ENCODE assay signal across 22 mouse cellular contexts in the genomic region with DNA sequence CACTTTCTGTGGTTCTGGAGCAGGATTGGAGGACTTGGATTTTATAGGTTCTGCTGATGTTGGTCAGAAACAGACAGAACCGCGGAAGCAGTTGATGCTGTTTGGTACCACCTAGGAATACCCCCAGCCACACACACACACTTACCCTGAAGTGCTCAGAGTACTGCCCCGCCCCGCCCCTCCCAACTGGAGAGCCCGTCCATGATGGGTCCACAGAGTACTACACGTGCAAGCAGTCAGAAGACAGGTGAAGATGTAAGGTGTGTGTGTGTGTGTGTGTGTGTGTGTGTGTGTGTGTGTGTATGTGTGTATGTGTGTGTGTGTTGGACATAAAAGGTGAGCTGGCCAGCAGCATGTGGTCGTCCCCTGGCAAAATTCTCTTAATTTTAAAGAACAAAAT. TPM values are rescaled to one million over a fixed set of nuclear protein-coding genes. Genes with fewer than 3 reads are reported as not detected.
DNase-seq lines count a peak whose midpoint lies in the region; ATAC-seq and TF ChIP-seq lines count a peak whose summit lies in the region.
"Had no signal": no experiment of that assay in that cellular context is flagged by ENCODE, and none has a peak within 500 bp of the region (broad histone marks: within the 10 kb centered on the region; RNA-seq: fewer than 3 reads in every experiment).

No protein-coding gene starts in this region.

- no peaks in the 10 kb centered on the region for H3K9me3 ChIP-seq in forebrain, embryonic 14.5 days (replicated peaks; ENCODE audit: control insufficient read depth, low read length)
- no peaks in the 10 kb centered on the region for H3K9me3 ChIP-seq in forebrain, postnatal 0 days (ENCODE audit: low read length)
- no peaks in the 10 kb centered on the region for H3K9me3 ChIP-seq in hindbrain, postnatal 0 days (ENCODE audit: low read length)
- H3K9me3 ChIP-seq in hindbrain, embryonic 14.5 days (ENCODE audit: control insufficient read depth, low read length) = no peaks in the 10 kb centered on the region
- H3K9me3 ChIP-seq in forebrain, embryonic 15.5 days = no peaks in the 10 kb centered on the region
- H3K9me3 ChIP-seq: embryonic facial prominence, embryonic 12.5 days; embryonic facial prominence, embryonic 15.5 days; heart, embryonic 10.5 days; heart, embryonic 15.5 days had no signal

- H3K36me3 ChIP-seq in forebrain, embryonic 14.5 days (ENCODE audit: control insufficient read depth, insufficient read depth, low read length) = no peaks in the 10 kb centered on the region
- no peaks in the 10 kb centered on the region for H3K36me3 ChIP-seq in forebrain, postnatal 0 days (ENCODE audit: insufficient read depth)
- no peaks in the 10 kb centered on the region for H3K36me3 ChIP-seq in hindbrain, postnatal 0 days (ENCODE audit: insufficient read depth, low read length)
- no peaks in the 10 kb centered on the region for H3K36me3 ChIP-seq in hindbrain, embryonic 14.5 days (replicated peaks; ENCODE audit: control insufficient read depth, insufficient read depth)
- H3K36me3 ChIP-seq in forebrain, embryonic 15.5 days = no peaks in the 10 kb centered on the region
- H3K36me3 ChIP-seq: embryonic facial prominence, embryonic 12.5 days; embryonic facial prominence, embryonic 15.5 days; heart, embryonic 15.5 days; hindbrain, embryonic 10.5 days had no signal

- H3K27me3 ChIP-seq in cerebellum, adult 2 months (ENCODE audit: control insufficient read depth, insufficient read depth, low read length) = no peaks in the 10 kb centered on the region
- no peaks in the 10 kb centered on the region for H3K27me3 ChIP-seq in forebrain, embryonic 14.5 days (replicated peaks; ENCODE audit: control insufficient read depth, insufficient read depth, low read length)
- H3K27me3 ChIP-seq in forebrain, postnatal 0 days (ENCODE audit: insufficient read depth, low read length) = no peaks in the 10 kb centered on the region
- H3K27me3 ChIP-seq in hindbrain, postnatal 0 days (ENCODE audit: insufficient read depth, low read length) = no peaks in the 10 kb centered on the region
- no peaks in the 10 kb centered on the region for H3K27me3 ChIP-seq in hindbrain, embryonic 14.5 days (ENCODE audit: control insufficient read depth, insufficient read depth, low read length)
- no peaks in the 10 kb centered on the region for H3K27me3 ChIP-seq in forebrain, embryonic 15.5 days
- H3K27me3 ChIP-seq: embryonic facial prominence, embryonic 12.5 days; embryonic facial prominence, embryonic 15.5 days had no signal

- no peak for ATAC-seq in forebrain, embryonic 14.5 days
- no peak for ATAC-seq in forebrain, postnatal 0 days
- ATAC-seq in hindbrain, postnatal 0 days = no peak
- ATAC-seq in hindbrain, embryonic 14.5 days (ENCODE audit: low FRiP score) = no peak
- no peak for ATAC-seq in forebrain, embryonic 15.5 days (replicated peaks)
- ATAC-seq: activated CD4-positive, CD25-positive, alpha-beta regulatory T cell, adult 4 months; inflammation-experienced regulatory T-cells, adult 6 months had no signal

- peak overlapping the region; percentile 4; the same call in 1 of the 2 replicates for H3K27ac ChIP-seq in cerebellum, adult 2 months (ENCODE audit: insufficient read depth, low read length)
- H3K27ac ChIP-seq in forebrain, embryonic 14.5 days (ENCODE audit: low read depth, low read length) = peak overlapping the region; percentile 91
- H3K27ac ChIP-seq in forebrain, postnatal 0 days (ENCODE audit: low read depth, low read length) = no peak overlapping the region
- H3K27ac ChIP-seq in hindbrain, postnatal 0 days = peak overlapping the region; percentile 62; the same call in 1 of the 2 replicates
- no peak overlapping the region for H3K27ac ChIP-seq in hindbrain, embryonic 14.5 days
- peak overlapping the region; percentile 84 for H3K27ac ChIP-seq in forebrain, embryonic 15.5 days (replicated peaks)
- H3K27ac ChIP-seq: embryonic facial prominence, embryonic 12.5 days; heart, adult 2 months; heart, embryonic 10.5 days; heart, embryonic 15.5 days had no signal

- no peak overlapping the region for H3K4me2 ChIP-seq in forebrain, embryonic 14.5 days (ENCODE audit: low read length)
- no peak overlapping the region for H3K4me2 ChIP-seq in forebrain, postnatal 0 days (ENCODE audit: low read depth)
- no peak overlapping the region for H3K4me2 ChIP-seq in hindbrain, postnatal 0 days (ENCODE audit: low read depth, low read length)
- no peak overlapping the region for H3K4me2 ChIP-seq in hindbrain, embryonic 14.5 days (replicated peaks)
- no peak overlapping the region for H3K4me2 ChIP-seq in forebrain, embryonic 15.5 days (replicated peaks)
- H3K4me2 ChIP-seq: embryonic facial prominence, embryonic 12.5 days; embryonic facial prominence, embryonic 15.5 days; heart, embryonic 15.5 days had no signal

- no peak for DNase-seq in cerebellum, adult 2 months
- no peak for DNase-seq in cerebellum, postnatal 4 days (ENCODE audit: low spot score in 2 of 2)
- no peak for DNase-seq in forebrain, embryonic 14.5 days (ENCODE audit: low spot score)
- DNase-seq in forebrain, postnatal 0 days = no peak
- DNase-seq in hindbrain, postnatal 0 days (ENCODE audit: low spot score) = no peak
- DNase-seq in hindbrain, embryonic 14.5 days (ENCODE audit: low spot score) = no peak
- DNase-seq in kidney, postnatal 25 days = no peak
- DNase-seq: adrenal gland, adult 8-10 months; gastrocnemius, postnatal 10 days; heart, postnatal 10 days; heart, postnatal 36 days; kidney, adult 9 months had no signal

- H3K4me3 ChIP-seq in cerebellum, adult 2 months (replicated peaks; ENCODE audit: insufficient read depth, low read depth, low read length) = no peak overlapping the region
- no peak overlapping the region for H3K4me3 ChIP-seq in forebrain, embryonic 14.5 days (ENCODE audit: low read depth, low read length)
- H3K4me3 ChIP-seq in forebrain, postnatal 0 days (ENCODE audit: low read depth, low read length) = no peak overlapping the region
- no peak overlapping the region for H3K4me3 ChIP-seq in hindbrain, postnatal 0 days (ENCODE audit: low read length)
- H3K4me3 ChIP-seq in hindbrain, embryonic 14.5 days (replicated peaks; ENCODE audit: low read length) = no peak overlapping the region
- H3K4me3 ChIP-seq in forebrain, embryonic 15.5 days = no peak overlapping the region
- H3K4me3 ChIP-seq: embryonic facial prominence, embryonic 12.5 days; embryonic facial prominence, embryonic 15.5 days; heart, adult 2 months; heart, embryonic 10.5 days; heart, embryonic 15.5 days; hindbrain, embryonic 10.5 days had no signal

- no peak overlapping the region for H3K9ac ChIP-seq in forebrain, embryonic 14.5 days (ENCODE audit: low read length)
- H3K9ac ChIP-seq in forebrain, postnatal 0 days = no peak overlapping the region
- H3K9ac ChIP-seq in hindbrain, postnatal 0 days (replicated peaks; ENCODE audit: low read length) = no peak overlapping the region
- no peak overlapping the region for H3K9ac ChIP-seq in hindbrain, embryonic 14.5 days
- no peak overlapping the region for H3K9ac ChIP-seq in forebrain, embryonic 15.5 days (replicated peaks)
- H3K9ac ChIP-seq: embryonic facial prominence, embryonic 12.5 days; embryonic facial prominence, embryonic 15.5 days; heart, embryonic 15.5 days had no signal

- peaks cover 27% of the 10 kb centered on the region for H3K4me1 ChIP-seq in cerebellum, adult 2 months (ENCODE audit: control insufficient read depth, insufficient read depth, low read length)
- peaks cover 20% of the 10 kb centered on the region; the same call in 1 of the 2 replicates for H3K4me1 ChIP-seq in forebrain, embryonic 14.5 days (ENCODE audit: control insufficient read depth, insufficient read depth, low read length)
- no peaks in the 10 kb centered on the region for H3K4me1 ChIP-seq in forebrain, postnatal 0 days (ENCODE audit: insufficient read depth)
- peaks cover 11% of the 10 kb centered on the region; the same call in 1 of the 2 replicates for H3K4me1 ChIP-seq in hindbrain, postnatal 0 days (ENCODE audit: insufficient read depth, low read length)
- H3K4me1 ChIP-seq in hindbrain, embryonic 14.5 days (replicated peaks; ENCODE audit: control insufficient read depth, insufficient read depth, low read length) = no peaks in the 10 kb centered on the region; the same call in 1 of the 2 replicates
- peaks cover 29% of the 10 kb centered on the region for H3K4me1 ChIP-seq in forebrain, embryonic 15.5 days
- H3K4me1 ChIP-seq: embryonic facial prominence, embryonic 12.5 days had no signal

- no peak for TF ChIP-seq POLR2A in cerebellum, adult 2 months (IDR thresholded peaks at IDR 0.05; ENCODE audit: borderline replicate concordance, insufficient read depth, low read length)

- WGBS in cerebellum, adult 2 months = 57% methylated on average over 7 of the region's 7 CpGs
- WGBS in forebrain, embryonic 14.5 days = 82% methylated on average over 7 of the region's 7 CpGs
- 77% methylated on average over 7 of the region's 7 CpGs for WGBS in forebrain, postnatal 0 days
- WGBS in hindbrain, postnatal 0 days = 87% methylated on average over 7 of the region's 7 CpGs
- WGBS in hindbrain, embryonic 14.5 days = 87% methylated on average over 7 of the region's 7 CpGs
- WGBS in forebrain, embryonic 15.5 days = 80% methylated on average over 7 of the region's 7 CpGs

- TF ChIP-seq CTCF in cerebellum, adult 2 months (IDR thresholded peaks at IDR 0.05; ENCODE audit: borderline replicate concordance, insufficient read depth, low read depth, low read length) = no peak
- TF ChIP-seq CTCF in forebrain, postnatal 0 days (IDR thresholded peaks at IDR 0.05; ENCODE audit: low read depth) = no peak
- TF ChIP-seq CTCF in hindbrain, postnatal 0 days (IDR thresholded peaks at IDR 0.05; ENCODE audit: low read depth) = no peak

RNA-seq across cellular contexts. Expression of gene Dusp14, which starts 16.0 kb away (rescaled TPM):
- 19.6 and 26.0 TPM in 2 replicates for polyA plus RNA-seq in cerebellum, adult 2 months (2012; rRNA removed)
- polyA plus RNA-seq in forebrain, embryonic 14.5 days (2014; fragmentation: Nextera tagmentation; extraction: Ambion mirVana) = 33.3 and 45.7 TPM in 2 replicates
- total RNA-seq in forebrain, postnatal 0 days (2014; rRNA removed) = 15.1 and 15.4 TPM in 2 replicates
- polyA plus RNA-seq in forebrain, postnatal 0 days (2015; fragmentation: Nextera tagmentation; extraction: Ambion mirVana) = 19.4 and 21.6 TPM in 2 replicates
- total RNA-seq in hindbrain, postnatal 0 days (2014; rRNA removed) = 8.8 and 16.1 TPM in 2 replicates
- polyA plus RNA-seq in hindbrain, postnatal 0 days (2015; fragmentation: Nextera tagmentation; extraction: Ambion mirVana) = 12.6 and 15.4 TPM in 2 replicates
- 11.3 and 13.7 TPM in 2 replicates for polyA plus RNA-seq in hindbrain, embryonic 14.5 days (2014; fragmentation: Nextera tagmentation; extraction: Ambion mirVana)
- polyA plus RNA-seq in forebrain, embryonic 15.5 days (2015; fragmentation: Nextera tagmentation; extraction: Ambion mirVana) = 31.7 and 33.2 TPM in 2 replicates
- total RNA-seq: common myeloid progenitor, adult 5-6 weeks had no signal

Comparison
In these comparisons a context has a peak if more than half of its experiments do, and no peak if none do; other contexts are left out.
1. H3K27ac ChIP-seq: peak in cerebellum, adult 2 months (single experiment), forebrain, embryonic 14.5 days (single experiment), hindbrain, postnatal 0 days (single experiment) and forebrain, embryonic 15.5 days (single experiment); none in forebrain, postnatal 0 days (single experiment) and hindbrain, embryonic 14.5 days (single experiment).